Mouse (Mus musculus) spleen, postnatal 4 days (tissue): ENCODE measurements around the gene Tsen54.
A peak's percentile ranks its signal among the peaks of the same experiment; 100 is the strongest.

ENCODE experiments used
- DNase-seq, 2 experiments: peaks; one replicate each; pipeline ENCODE4 v3.0.0; 2022; ENCODE audit warnings: low spot score in 2 of 2

The Tsen54 gene

GRCm38 (mm10) chr11:115814605-115815450 lies at the start of gene Tsen54:
Gene Tsen54, plus strand, starts transcription at chr11:115814724.
- DNase-seq, result peak; percentile 91 to 98

- peak; percentile 97 for DNase-seq
Measured at GRCm38 (mm10) chr11:115765103-115765606, 49.4 kb upstream of the Tsen54 start, which contains the start of gene Tmem94. Gene Tmem94, plus strand, starts transcription at chr11:115765433.

- DNase-seq, result peak; percentile 44 to 78
Measured at GRCm38 (mm10) chr11:115765607-115766141, 48.9 kb upstream of the Tsen54 start.

GRCm38 (mm10) chr11:115766356-115766943 lies 48.1 kb upstream of the Tsen54 start:
- no peak for DNase-seq

- no peak for DNase-seq
Measured at GRCm38 (mm10) chr11:115766981-115767380, 47.5 kb upstream of the Tsen54 start.

- no peak for DNase-seq
Measured at GRCm38 (mm10) chr11:115768896-115769295, 45.6 kb upstream of the Tsen54 start.

GRCm38 (mm10) chr11:115774653-115775052 lies 39.9 kb upstream of the Tsen54 start:
- no peak for DNase-seq

GRCm38 (mm10) chr11:115775821-115776665 lies 38.5 kb upstream of the Tsen54 start:
- DNase-seq, result no peak

GRCm38 (mm10) chr11:115776954-115777353 lies 37.6 kb upstream of the Tsen54 start:
- DNase-seq, result no peak

GRCm38 (mm10) chr11:115777487-115778335 lies 36.8 kb upstream of the Tsen54 start:
- no peak for DNase-seq

GRCm38 (mm10) chr11:115779038-115779571 lies 35.4 kb upstream of the Tsen54 start:
- DNase-seq, result peak; percentile 57 to 77

GRCm38 (mm10) chr11:115780141-115781070 lies 34.1 kb upstream of the Tsen54 start:
- DNase-seq, result no peak

- no peak for DNase-seq
Measured at GRCm38 (mm10) chr11:115786473-115786872, 28.1 kb upstream of the Tsen54 start.

GRCm38 (mm10) chr11:115789787-115790186 lies 24.7 kb upstream of the Tsen54 start:
- DNase-seq, result no peak

GRCm38 (mm10) chr11:115791919-115792318 lies 22.6 kb upstream of the Tsen54 start:
- no peak for DNase-seq

GRCm38 (mm10) chr11:115792353-115792752 lies 22.2 kb upstream of the Tsen54 start:
- no peak for DNase-seq

GRCm38 (mm10) chr11:115796898-115797297 lies 17.6 kb upstream of the Tsen54 start:
- no peak for DNase-seq

- DNase-seq, result no peak
Measured at GRCm38 (mm10) chr11:115797665-115798064, 16.9 kb upstream of the Tsen54 start.

GRCm38 (mm10) chr11:115800981-115801380 lies 13.5 kb upstream of the Tsen54 start:
- DNase-seq, result no peak
